Mouse (Mus musculus): Measurements from ENCODE around the gene Wdr82. TPM values are rescaled to one million over a fixed set of nuclear protein-coding genes. Genes with fewer than 3 reads are reported as not detected.
A peak's percentile ranks its signal among the peaks of the same experiment; 100 is the strongest.

The Wdr82 gene
- polyA plus RNA-seq, 1 experiment from 2014 or later = 20.8 TPM

- Histone ChIP-seq H3K4me2 (replicated peaks; ENCODE audit: low read depth, low read length) (peak overlapping the region; percentile 85), H3K9me3 (ENCODE audit: low read length) (no peaks in the 10 kb centered on the region), H3K4me1 (ENCODE audit: insufficient read depth, low read length) (peaks cover 42% of the 10 kb centered on the region), H3K27ac (ENCODE audit: low read length) (no peak overlapping the region), H3K27me3 (ENCODE audit: insufficient read depth, low read length) (no peaks in the 10 kb centered on the region), H3K36me3 (ENCODE audit: insufficient read depth, low read length) (peaks cover 15% of the 10 kb centered on the region; the same call in 1 of the 2 replicates), H3K4me3 (ENCODE audit: low read length) (peak overlapping the region; percentile 36), H3K9ac (replicated peaks; ENCODE audit: low read length) (peak overlapping the region; percentile 60; the same call in 1 of the 2 replicates)
- no peak for ATAC-seq (ENCODE audit: low FRiP score, low TSS enrichment)
- 52% methylated on average over 2 of the region's 2 CpGs for WGBS
Observed at GRCm38 (mm10) chr9:106173363-106173762, 2.6 kb downstream of the Wdr82 start.

DNA sequence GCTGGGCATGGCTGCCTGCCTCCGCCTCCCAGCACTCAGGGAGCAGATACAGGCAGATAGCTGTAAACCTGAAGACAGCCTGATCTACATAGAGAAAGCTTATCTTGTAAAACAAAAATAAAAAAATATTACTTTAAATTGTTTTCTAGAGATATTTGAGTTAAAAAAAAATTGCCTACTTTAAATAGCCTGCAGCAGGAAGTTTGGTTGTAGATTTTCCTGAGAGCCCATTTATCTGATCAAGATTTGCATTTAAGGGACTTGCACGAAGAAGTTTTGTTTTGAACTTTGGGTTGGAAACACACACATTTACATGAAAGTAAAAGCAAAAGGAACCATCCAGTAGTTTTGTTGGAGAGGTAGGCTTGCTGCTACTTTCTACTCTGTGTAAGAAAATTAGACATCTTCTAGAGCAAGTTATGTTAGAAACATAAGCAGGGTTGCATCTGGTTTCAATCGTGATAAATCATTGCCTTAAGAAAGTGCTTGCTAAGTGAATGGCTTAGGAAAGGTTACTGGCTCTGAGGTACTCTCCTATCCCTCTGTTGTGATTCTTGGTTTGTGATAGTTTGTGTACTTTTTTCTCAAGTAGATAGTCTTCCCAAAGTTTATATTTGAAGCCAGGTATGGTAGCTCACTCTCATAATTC, 4.9 kb downstream of the Wdr82 start:
- H3K27ac ChIP-seq (ENCODE audit: low read length) = no peak overlapping the region
- H3K4me3 ChIP-seq (ENCODE audit: low read length) = no peak overlapping the region
- no peak overlapping the region for H3K9ac ChIP-seq (replicated peaks; ENCODE audit: low read length)
- no peak overlapping the region for H3K4me2 ChIP-seq (replicated peaks; ENCODE audit: low read depth, low read length)
- no peaks in the 10 kb centered on the region for H3K9me3 ChIP-seq (ENCODE audit: low read length)
- 53% methylated on average over 3 of the region's 3 CpGs for WGBS
- peaks cover 24% of the 10 kb centered on the region for H3K36me3 ChIP-seq (ENCODE audit: insufficient read depth, low read length)
- peaks cover 36% of the 10 kb centered on the region for H3K4me1 ChIP-seq (ENCODE audit: insufficient read depth, low read length)
- ATAC-seq (ENCODE audit: low FRiP score, low TSS enrichment) = no peak
- no peaks in the 10 kb centered on the region for H3K27me3 ChIP-seq (ENCODE audit: insufficient read depth, low read length)

DNA sequence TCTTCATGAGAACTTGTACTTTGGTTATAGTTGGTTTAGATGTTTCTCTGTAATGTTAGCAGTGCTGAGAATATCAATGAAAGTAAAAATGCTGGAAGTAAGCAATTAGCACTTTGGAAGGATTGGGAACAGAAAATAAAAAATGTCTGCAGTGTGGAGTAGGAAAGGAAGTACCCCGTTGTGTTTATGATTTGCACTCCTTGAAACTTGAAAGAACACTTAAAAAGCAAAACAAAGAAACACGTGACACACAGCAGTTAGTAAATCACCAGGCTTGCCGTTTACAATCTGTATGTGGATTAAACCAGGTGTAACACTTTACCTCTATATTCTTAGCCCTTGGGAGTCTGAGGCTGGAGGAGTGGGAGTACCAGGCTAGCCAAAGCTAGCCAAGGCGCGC, 6.0 kb downstream of the Wdr82 start:
- WGBS = 61% methylated on average over 5 of the region's 5 CpGs

DNA sequence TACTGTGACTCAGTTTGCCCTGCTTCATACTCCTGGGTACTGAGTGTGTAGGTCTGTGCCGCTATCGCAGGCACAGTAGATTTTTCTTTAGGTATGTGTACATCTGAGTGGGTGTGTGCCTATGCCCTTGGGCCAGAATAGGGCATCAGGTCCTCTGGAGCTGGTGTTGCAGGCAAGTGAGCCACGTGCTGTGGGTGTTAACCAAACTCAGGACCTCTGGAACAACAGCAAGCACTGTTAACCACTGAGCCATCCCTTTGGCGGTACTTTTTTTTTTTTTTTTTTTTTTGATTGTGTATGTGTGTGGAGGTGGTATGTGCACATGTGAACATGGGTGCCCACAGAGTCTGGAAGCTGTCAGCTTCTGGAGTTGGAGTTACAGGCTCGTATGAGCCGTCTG, 7.1 kb downstream of the Wdr82 start:
- 84% methylated on average over 6 of the region's 6 CpGs for WGBS
- Histone ChIP-seq H3K4me3 (ENCODE audit: low read length) (no peak overlapping the region), H3K27me3 (ENCODE audit: insufficient read depth, low read length) (no peaks in the 10 kb centered on the region), H3K27ac (ENCODE audit: low read length) (no peak overlapping the region), H3K36me3 (ENCODE audit: insufficient read depth, low read length) (peaks cover 45% of the 10 kb centered on the region), H3K9ac (replicated peaks; ENCODE audit: low read length) (no peak overlapping the region), H3K9me3 (ENCODE audit: low read length) (no peaks in the 10 kb centered on the region), H3K4me2 (replicated peaks; ENCODE audit: low read depth, low read length) (no peak overlapping the region), H3K4me1 (ENCODE audit: insufficient read depth, low read length) (peaks cover 35% of the 10 kb centered on the region)
- no peak for ATAC-seq (ENCODE audit: low FRiP score, low TSS enrichment)

More for the DNA sequence above, 6.0 kb downstream of the Wdr82 start:
- Histone ChIP-seq H3K27ac (ENCODE audit: low read length) (no peak overlapping the region), H3K9me3 (ENCODE audit: low read length) (no peaks in the 10 kb centered on the region), H3K27me3 (ENCODE audit: insufficient read depth, low read length) (no peaks in the 10 kb centered on the region), H3K4me2 (replicated peaks; ENCODE audit: low read depth, low read length) (no peak overlapping the region), H3K9ac (replicated peaks; ENCODE audit: low read length) (no peak overlapping the region), H3K4me1 (ENCODE audit: insufficient read depth, low read length) (peaks cover 36% of the 10 kb centered on the region), H3K36me3 (ENCODE audit: insufficient read depth, low read length) (peaks cover 35% of the 10 kb centered on the region), H3K4me3 (ENCODE audit: low read length) (no peak overlapping the region)
- no peak for ATAC-seq (ENCODE audit: low FRiP score, low TSS enrichment)

DNA sequence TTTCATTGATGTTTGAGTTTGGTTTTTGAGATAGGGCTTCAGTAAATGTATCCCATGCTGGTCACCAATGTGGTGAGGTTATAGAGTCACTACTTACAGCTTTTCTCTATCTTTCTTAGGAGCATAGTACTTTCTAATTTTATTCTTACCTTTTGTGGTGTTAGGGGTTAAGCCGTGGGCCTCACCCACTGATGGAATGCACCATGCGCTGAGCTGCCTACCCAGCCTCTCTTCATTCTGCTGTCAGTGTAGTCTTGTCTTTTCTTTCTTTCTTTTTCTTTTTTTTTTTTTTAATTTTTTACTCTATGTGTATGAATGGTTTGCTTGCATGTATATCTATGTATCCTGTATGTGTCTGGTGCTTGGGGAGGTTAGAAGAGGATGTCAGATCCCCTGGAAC, 8.7 kb downstream of the Wdr82 start:
- Histone ChIP-seq H3K27me3 (ENCODE audit: insufficient read depth, low read length) (no peaks in the 10 kb centered on the region), H3K9me3 (ENCODE audit: low read length) (no peaks in the 10 kb centered on the region), H3K36me3 (ENCODE audit: insufficient read depth, low read length) (peaks cover 58% of the 10 kb centered on the region), H3K4me3 (ENCODE audit: low read length) (no peak overlapping the region), H3K4me1 (ENCODE audit: insufficient read depth, low read length) (peaks cover 21% of the 10 kb centered on the region), H3K9ac (replicated peaks; ENCODE audit: low read length) (no peak overlapping the region), H3K4me2 (replicated peaks; ENCODE audit: low read depth, low read length) (no peak overlapping the region), H3K27ac (ENCODE audit: low read length) (no peak overlapping the region)
- WGBS = 86% methylated on average over 2 of the region's 2 CpGs
- no peak for ATAC-seq (ENCODE audit: low FRiP score, low TSS enrichment)

GRCm38 (mm10) chr9:106179964-106180363, 9.2 kb downstream of the Wdr82 start:
- no peaks in the 10 kb centered on the region for H3K9me3 ChIP-seq (ENCODE audit: low read length)
- no peaks in the 10 kb centered on the region for H3K27me3 ChIP-seq (ENCODE audit: insufficient read depth, low read length)
- H3K36me3 ChIP-seq (ENCODE audit: insufficient read depth, low read length) = peaks cover 63% of the 10 kb centered on the region
- H3K4me2 ChIP-seq (replicated peaks; ENCODE audit: low read depth, low read length) = no peak overlapping the region
- 94% methylated on average over 3 of the region's 3 CpGs for WGBS
- H3K4me3 ChIP-seq (ENCODE audit: low read length) = no peak overlapping the region
- H3K9ac ChIP-seq (replicated peaks; ENCODE audit: low read length) = no peak overlapping the region
- peaks cover 16% of the 10 kb centered on the region for H3K4me1 ChIP-seq (ENCODE audit: insufficient read depth, low read length)
- no peak for ATAC-seq (ENCODE audit: low FRiP score, low TSS enrichment)
- H3K27ac ChIP-seq (ENCODE audit: low read length) = no peak overlapping the region

DNA sequence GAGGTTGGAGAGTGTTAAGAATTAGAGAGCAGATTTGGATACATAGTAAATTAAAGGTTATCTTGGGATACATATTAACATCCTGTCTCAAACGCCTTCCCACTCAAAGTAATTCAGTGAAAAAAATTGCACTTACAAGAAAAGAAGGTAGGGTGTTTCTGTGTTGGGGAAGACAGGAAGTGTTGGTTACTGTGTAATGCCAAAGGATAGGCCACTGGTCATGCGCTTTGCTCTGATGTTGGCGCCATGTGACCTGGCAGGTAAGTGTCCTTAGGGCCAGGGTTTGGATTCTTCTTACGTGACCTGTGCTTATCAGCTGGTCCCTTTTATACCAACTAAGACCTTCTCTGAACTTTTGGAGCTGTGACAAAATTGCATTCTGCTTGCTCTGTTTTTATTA, 11.4 kb downstream of the Wdr82 start:
- Histone ChIP-seq H3K9me3 (ENCODE audit: low read length) (no peaks in the 10 kb centered on the region), H3K4me1 (ENCODE audit: insufficient read depth, low read length) (no peaks in the 10 kb centered on the region), H3K36me3 (ENCODE audit: insufficient read depth, low read length) (peaks cover 75% of the 10 kb centered on the region), H3K9ac (replicated peaks; ENCODE audit: low read length) (no peak overlapping the region), H3K4me2 (replicated peaks; ENCODE audit: low read depth, low read length) (no peak overlapping the region), H3K27me3 (ENCODE audit: insufficient read depth, low read length) (no peaks in the 10 kb centered on the region), H3K27ac (ENCODE audit: low read length) (no peak overlapping the region), H3K4me3 (ENCODE audit: low read length) (no peak overlapping the region)
- WGBS = 90% methylated on average over 4 of the region's 4 CpGs
- no peak for ATAC-seq (ENCODE audit: low FRiP score, low TSS enrichment)

GRCm38 (mm10) chr9:106183996-106184395, 13.3 kb downstream of the Wdr82 start:
- Histone ChIP-seq H3K4me3 (ENCODE audit: low read length) (no peak overlapping the region), H3K27me3 (ENCODE audit: insufficient read depth, low read length) (no peaks in the 10 kb centered on the region), H3K9ac (replicated peaks; ENCODE audit: low read length) (no peak overlapping the region), H3K9me3 (ENCODE audit: low read length) (no peaks in the 10 kb centered on the region), H3K27ac (ENCODE audit: low read length) (no peak overlapping the region), H3K4me1 (ENCODE audit: insufficient read depth, low read length) (no peaks in the 10 kb centered on the region), H3K4me2 (replicated peaks; ENCODE audit: low read depth, low read length) (no peak overlapping the region), H3K36me3 (ENCODE audit: insufficient read depth, low read length) (peaks cover 81% of the 10 kb centered on the region)
- WGBS = 85% methylated on average over 5 of the region's 5 CpGs
- no peak for ATAC-seq (ENCODE audit: low FRiP score, low TSS enrichment)

DNA sequence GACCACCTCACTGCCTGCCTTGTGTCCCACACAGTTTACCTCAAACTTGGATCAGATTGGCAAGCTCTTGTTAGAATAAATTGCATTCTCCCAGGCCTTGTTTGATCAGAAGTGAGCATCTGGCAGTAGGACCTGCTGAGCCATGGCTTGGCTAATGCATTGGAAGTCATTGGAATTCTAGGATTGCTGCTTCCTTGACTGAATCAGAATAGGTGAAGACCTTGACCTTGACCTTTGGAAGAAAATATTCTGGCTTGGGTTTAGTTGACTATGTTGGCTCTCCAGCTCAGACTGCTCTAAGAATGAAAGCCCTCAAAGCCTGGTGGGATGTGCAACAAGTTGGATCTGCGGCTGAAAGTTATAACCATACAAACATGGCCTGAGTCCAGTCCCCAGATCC, 20.6 kb downstream of the Wdr82 start:
- H3K4me2 ChIP-seq (replicated peaks; ENCODE audit: low read depth, low read length) = no peak overlapping the region
- no peak overlapping the region for H3K27ac ChIP-seq (ENCODE audit: low read length)
- no peak overlapping the region for H3K9ac ChIP-seq (replicated peaks; ENCODE audit: low read length)
- H3K27me3 ChIP-seq (ENCODE audit: insufficient read depth, low read length) = no peaks in the 10 kb centered on the region
- peaks cover 69% of the 10 kb centered on the region for H3K36me3 ChIP-seq (ENCODE audit: insufficient read depth, low read length)
- 91% methylated on average over 1 of the region's 1 CpGs for WGBS
- H3K4me3 ChIP-seq (ENCODE audit: low read length) = no peak overlapping the region
- ATAC-seq (ENCODE audit: low FRiP score, low TSS enrichment) = no peak
- no peaks in the 10 kb centered on the region for H3K9me3 ChIP-seq (ENCODE audit: low read length)
- H3K4me1 ChIP-seq (ENCODE audit: insufficient read depth, low read length) = no peaks in the 10 kb centered on the region

GRCm38 (mm10) chr9:106192024-106192423, 21.3 kb downstream of the Wdr82 start:
- Histone ChIP-seq H3K9me3 (ENCODE audit: low read length) (no peaks in the 10 kb centered on the region), H3K4me2 (replicated peaks; ENCODE audit: low read depth, low read length) (no peak overlapping the region), H3K4me3 (ENCODE audit: low read length) (no peak overlapping the region), H3K9ac (replicated peaks; ENCODE audit: low read length) (no peak overlapping the region), H3K36me3 (ENCODE audit: insufficient read depth, low read length) (peaks cover 67% of the 10 kb centered on the region), H3K27me3 (ENCODE audit: insufficient read depth, low read length) (no peaks in the 10 kb centered on the region), H3K27ac (ENCODE audit: low read length) (no peak overlapping the region), H3K4me1 (ENCODE audit: insufficient read depth, low read length) (no peaks in the 10 kb centered on the region)
- no peak for ATAC-seq (ENCODE audit: low FRiP score, low TSS enrichment)
- 85% methylated on average over 8 of the region's 8 CpGs for WGBS
